Mouse (Mus musculus) heart, adult 2 months (tissue): ENCODE results near the gene Slc10a6. TPM values are rescaled to one million over a fixed set of nuclear protein-coding genes. Genes with fewer than 3 reads are reported as not detected.
A peak's percentile ranks its signal among the peaks of the same experiment; 100 is the strongest.

ENCODE experiments used
- DNase-seq, 2 experiments: peaks; one replicate each; pipeline ENCODE4 v3.0.0; 2021
- H3K27ac ChIP-seq: fragments of 200-600 bp; 2 replicates; pipeline ENCODE4 v1.8.1; 2022
- H3K27me3 ChIP-seq: fragments of 200-500 bp; 2 replicates; pipeline ENCODE4 v1.6.1; 2012; ENCODE audit warnings: mild to moderate bottlenecking, low read length, inconsistent platforms, mixed read lengths; ENCODE audit not compliant: control insufficient read depth, insufficient read depth
- H3K36me3 ChIP-seq: fragments of 200-500 bp; 2 replicates; pipeline ENCODE4 v1.6.1; 2012; ENCODE audit warnings: low read length, inconsistent platforms; ENCODE audit not compliant: control insufficient read depth, insufficient read depth
- H3K4me1 ChIP-seq: fragments of 200-500 bp; 2 replicates; pipeline ENCODE4 v1.6.1; 2011; ENCODE audit warnings: low read length; ENCODE audit not compliant: control insufficient read depth, insufficient read depth
- H3K4me3 ChIP-seq: fragments of 200-600 bp; 2 replicates; pipeline ENCODE4 v1.8.1; 2022
- H3K79me2 ChIP-seq: fragments of 200-500 bp; replicated peaks from 2 replicates; pipeline ENCODE4 v1.6.1; 2012; ENCODE audit warnings: mild to moderate bottlenecking, inconsistent platforms, low read length, moderate library complexity, mixed read lengths; ENCODE audit not compliant: control insufficient read depth, insufficient read depth
- H3K9ac ChIP-seq: fragments of 200-500 bp; 2 replicates; pipeline ENCODE4 v1.6.1; 2012; ENCODE audit warnings: low read depth, mild to moderate bottlenecking, control low read depth, inconsistent platforms, low read length, mixed read lengths
- CTCF ChIP-seq: fragments of 200-600 bp; IDR thresholded peaks from 2 replicates; pipeline ENCODE4 v1.8.1; 2022; ENCODE audit warnings: antibody characterized with exemption, mild to moderate bottlenecking, moderate library complexity
- EP300 ChIP-seq: fragments of 200-500 bp; IDR thresholded peaks from 2 replicates; pipeline ENCODE4 v1.6.1; 2011; ENCODE audit warnings: low read depth, low read length, control low read depth; ENCODE audit not compliant: insufficient read depth
- POLR2A ChIP-seq: fragments of 200-500 bp; IDR thresholded peaks from 2 replicates; pipeline ENCODE4 v1.6.1; 2011; ENCODE audit warnings: mild to moderate bottlenecking, low read depth, low read length, control low read depth; ENCODE audit not compliant: insufficient read depth
- WGBS: fragments of 180-500 bp; shearing (Covaris S2); methylation state at CpG from one replicate; pipeline ENCODE4 v1.1.7; 2018; 5-methylcytosine and 5-hydroxymethylcytosine counted together
- intact Hi-C: fragments of 180-260 bp; cut with DNase I; formaldehyde crosslinking; loops from one replicate; pipeline ENCODE4 v1.15.1; 2025
- polyA plus RNA-seq: library from polyadenylated mRNA; depleted of rRNA; stranded (reverse); fragments of >200 nt; gene quantifications from 2 replicates; pipeline ENCODE4 v1.2.3, GENCODE M21; 2012
- total RNA-seq, 2 experiments: library from RNA; stranded (reverse); gene quantifications; 2 replicates each; pipeline ENCODE4 v1.2.3; 2021

Gene Slc10a6
- total and polyA plus RNA-seq, 3 experiments = 4.1 to 8.3 (median 6.3) TPM

GRCm38 (mm10) chr5:103592706-103593105 lies 36.5 kb downstream of the Slc10a6 start:
- WGBS = 41% methylated on average over 8 of the region's 8 CpGs
- TF ChIP-seq EP300 = no peak
- TF ChIP-seq POLR2A = no peak
- no peak overlapping the region for H3K4me3 ChIP-seq

GRCm38 (mm10) chr5:103591846-103592245 lies 37.4 kb downstream of the Slc10a6 start:
- TF ChIP-seq POLR2A (no peak), EP300 (no peak), CTCF (no peak)
- DNase-seq = no peak
- no peaks in the 10 kb centered on the region for H3K79me2 ChIP-seq
- no peak overlapping the region for H3K4me3 ChIP-seq
- no peaks in the 10 kb centered on the region for H3K36me3 ChIP-seq
- no peaks in the 10 kb centered on the region; the same call in 1 of the 2 replicates for H3K27me3 ChIP-seq
- 49% methylated on average over 7 of the region's 7 CpGs for WGBS
- intact Hi-C loops = no loop called here
- no peaks in the 10 kb centered on the region; the same call in 1 of the 2 replicates for H3K4me1 ChIP-seq
- no peak overlapping the region; the same call in 1 of the 2 replicates for H3K27ac ChIP-seq
- no peak overlapping the region for H3K9ac ChIP-seq

More at GRCm38 (mm10) chr5:103592706-103593105, 36.5 kb downstream of the Slc10a6 start:
- no peak overlapping the region; the same call in 1 of the 2 replicates for H3K27ac ChIP-seq
- H3K9ac ChIP-seq = no peak overlapping the region
- intact Hi-C loops = no loop called here
- no peaks in the 10 kb centered on the region for H3K27me3 ChIP-seq
- no peaks in the 10 kb centered on the region; the same call in 1 of the 2 replicates for H3K4me1 ChIP-seq
- DNase-seq = peak in 1 of 2 experiments; percentile 47
- no peaks in the 10 kb centered on the region for H3K79me2 ChIP-seq
- no peaks in the 10 kb centered on the region for H3K36me3 ChIP-seq

GRCm38 (mm10) chr5:103587219-103587618 lies 42.0 kb downstream of the Slc10a6 start:
- no peak overlapping the region for H3K4me3 ChIP-seq
- no peaks in the 10 kb centered on the region for H3K36me3 ChIP-seq
- TF ChIP-seq CTCF (peak; percentile 59), POLR2A (no peak)
- no peak for DNase-seq
- no peaks in the 10 kb centered on the region for H3K79me2 ChIP-seq
- H3K27ac ChIP-seq = no peak overlapping the region
- WGBS = 74% methylated on average over 7 of the region's 7 CpGs
- no peak overlapping the region for H3K9ac ChIP-seq
- no peaks in the 10 kb centered on the region; the same call in 1 of the 2 replicates for H3K27me3 ChIP-seq
- no peaks in the 10 kb centered on the region for H3K4me1 ChIP-seq
- intact Hi-C loops = no loop called here

GRCm38 (mm10) chr5:103579680-103580420 lies 49.4 kb downstream of the Slc10a6 start:
- Histone ChIP-seq H3K27me3 (no peaks in the 10 kb centered on the region), H3K9ac (no peak overlapping the region), H3K27ac (no peak overlapping the region), H3K4me3 (no peak overlapping the region), H3K4me1 (no peaks in the 10 kb centered on the region), H3K36me3 (no peaks in the 10 kb centered on the region), H3K79me2 (no peaks in the 10 kb centered on the region)
- intact Hi-C loops = no loop called here
- 69% methylated on average over 11 of the region's 11 CpGs for WGBS
- TF ChIP-seq POLR2A (no peak), EP300 (no peak), CTCF (no peak)
- no peak for DNase-seq

- TF ChIP-seq POLR2A = no peak
- no peaks in the 10 kb centered on the region for H3K79me2 ChIP-seq
- DNase-seq = no peak
- intact Hi-C loops = no loop called here
- no peaks in the 10 kb centered on the region for H3K4me1 ChIP-seq
- 88% methylated on average over 9 of the region's 9 CpGs for WGBS
- no peaks in the 10 kb centered on the region for H3K27me3 ChIP-seq
- no peak overlapping the region for H3K9ac ChIP-seq
- H3K36me3 ChIP-seq = no peaks in the 10 kb centered on the region
- H3K4me3 ChIP-seq = no peak overlapping the region
- H3K27ac ChIP-seq = no peak overlapping the region
Measured at GRCm38 (mm10) chr5:103569446-103569845, 59.8 kb downstream of the Slc10a6 start.

GRCm38 (mm10) chr5:103568034-103568433 lies 61.2 kb downstream of the Slc10a6 start:
- WGBS = 76% methylated on average over 4 of the region's 4 CpGs
- Histone ChIP-seq H3K79me2 (no peaks in the 10 kb centered on the region), H3K4me1 (no peaks in the 10 kb centered on the region), H3K4me3 (no peak overlapping the region), H3K36me3 (no peaks in the 10 kb centered on the region), H3K9ac (no peak overlapping the region), H3K27me3 (no peaks in the 10 kb centered on the region), H3K27ac (no peak overlapping the region)
- intact Hi-C loops = no loop called here
- DNase-seq = no peak
- TF ChIP-seq POLR2A (no peak), CTCF (no peak), EP300 (no peak)
